Mouse (Mus musculus) kidney, adult 8-10 months (tissue): ENCODE measurements around the gene Ces1a.

Source experiments
- DNase-seq, 2 experiments: peaks; one replicate each; pipeline ENCODE4 v3.0.0; 2022

Gene Ces1a

GRCm38 (mm10) chr8:92984376-92984775 lies 63.6 kb downstream of the Ces1a start:
- no peak for DNase-seq

- no peak for DNase-seq
Observed at GRCm38 (mm10) chr8:92982491-92982890, 65.5 kb downstream of the Ces1a start.

GRCm38 (mm10) chr8:92976656-92977055 lies 71.3 kb downstream of the Ces1a start:
- no peak for DNase-seq

- peak; percentile 26 to 37 for DNase-seq
Observed at GRCm38 (mm10) chr8:92972949-92973348, 75.0 kb downstream of the Ces1a start.
